Mouse (Mus musculus): ENCODE measurements around the gene Cd22.
A peak's percentile ranks its signal among the peaks of the same experiment; 100 is the strongest.
"Not testable (repeated sequence)": the region's sequence is repeated elsewhere in the genome, so short reads cannot be mapped to it uniquely, and the experiment has no call there.

Gene Cd22

GRCm38 (mm10) chr7:30859635-30860402 lies 20.3 kb downstream of the Cd22 start:
- DNase-seq, result peak; percentile 16

- DNase-seq, result peak; percentile 11
Observed at GRCm38 (mm10) chr7:30859290-30859634, 20.9 kb downstream of the Cd22 start.

- no peak for DNase-seq
Observed at GRCm38 (mm10) chr7:30857746-30858145, 22.4 kb downstream of the Cd22 start.

- DNase-seq, result no peak
Observed at GRCm38 (mm10) chr7:30856078-30856477, 24.1 kb downstream of the Cd22 start, which contains the start of gene Ffar3. TSS of gene Ffar3 (minus strand) at chr7:30856178.

- DNase-seq, result no peak
Observed at GRCm38 (mm10) chr7:30851421-30851820, 28.7 kb downstream of the Cd22 start.

GRCm38 (mm10) chr7:30847934-30848333 lies 32.2 kb downstream of the Cd22 start:
- no peak for DNase-seq

GRCm38 (mm10) chr7:30847386-30847785 lies 32.8 kb downstream of the Cd22 start:
- DNase-seq, result no peak

- DNase-seq, result no peak
Observed at GRCm38 (mm10) chr7:30846505-30847053, 33.6 kb downstream of the Cd22 start.

GRCm38 (mm10) chr7:30844676-30845297 lies 35.4 kb downstream of the Cd22 start:
- no peak for DNase-seq

- DNase-seq, result no peak
Observed at GRCm38 (mm10) chr7:30842092-30842491, 38.0 kb downstream of the Cd22 start.

GRCm38 (mm10) chr7:30841379-30841778 lies 38.8 kb downstream of the Cd22 start:
- DNase-seq, result no peak

GRCm38 (mm10) chr7:30840306-30840705 lies 39.8 kb downstream of the Cd22 start:
- DNase-seq, result no peak

GRCm38 (mm10) chr7:30837277-30837676 lies 42.9 kb downstream of the Cd22 start:
- no peak for DNase-seq

- DNase-seq, result not testable (repeated sequence)
Observed at GRCm38 (mm10) chr7:30832684-30833083, 47.5 kb downstream of the Cd22 start.

GRCm38 (mm10) chr7:30832261-30832660 lies 47.9 kb downstream of the Cd22 start:
- DNase-seq, result no peak

GRCm38 (mm10) chr7:30829428-30829827 lies 50.7 kb downstream of the Cd22 start:
- no peak for DNase-seq

GRCm38 (mm10) chr7:30828871-30829270 lies 51.3 kb downstream of the Cd22 start:
- DNase-seq, result not testable (repeated sequence)

- no peak for DNase-seq
Observed at GRCm38 (mm10) chr7:30826660-30827059, 53.5 kb downstream of the Cd22 start.

GRCm38 (mm10) chr7:30824306-30824705 lies 55.8 kb downstream of the Cd22 start:
- DNase-seq, result no peak

- DNase-seq, result no peak
Observed at GRCm38 (mm10) chr7:30823675-30824074, 56.5 kb downstream of the Cd22 start, which contains the start of gene Ffar2. TSS of gene Ffar2 (minus strand) at chr7:30823775.

- no peak for DNase-seq
Observed at GRCm38 (mm10) chr7:30821532-30821931, 58.6 kb downstream of the Cd22 start.

- no peak for DNase-seq
Observed at GRCm38 (mm10) chr7:30820854-30821445, 59.2 kb downstream of the Cd22 start.

- no peak for DNase-seq
Observed at GRCm38 (mm10) chr7:30820131-30820530, 60.0 kb downstream of the Cd22 start.

All from cerebellum, adult 11 months (tissue).